Mouse (Mus musculus): ENCODE results near the gene Gm42957.
A peak's percentile ranks its signal among the peaks of the same experiment; 100 is the strongest.

GRCm38 (mm10) chr3:96645018-96645649 lies 9.9 kb downstream of the Gm42957 start, which contains the start of gene Itga10:
- TF ChIP-seq CTCF (IDR thresholded peaks at IDR 0.05; ENCODE audit: extremely low read depth, insufficient read depth, insufficient read length, insufficient replicate concordance), result peak; percentile 19; the same call in 1 of the 2 replicates
- TF ChIP-seq POLR2A (IDR thresholded peaks at IDR 0.05; ENCODE audit: low read depth, low read length), result no peak

All from spleen, adult 2 months (tissue).